Mouse (Mus musculus): ENCODE results near the gene Dcaf7. TPM values are rescaled to one million over a fixed set of nuclear protein-coding genes. Genes with fewer than 3 reads are reported as not detected.

The Dcaf7 gene
- polyA plus RNA-seq, 1 experiment from 2014 or later: 85.4 TPM

GRCm38 (mm10) chr11:106045256-106045655 lies 8.6 kb downstream of the Dcaf7 start:
- H3K27me3 ChIP-seq: no peaks in the 10 kb centered on the region
- H3K9ac ChIP-seq (replicated peaks): no peak overlapping the region
- WGBS: 81% methylated on average over 1 of the region's 1 CpGs
- no peak overlapping the region for H3K4me3 ChIP-seq (replicated peaks)
- H3K4me1 ChIP-seq (replicated peaks): no peaks in the 10 kb centered on the region
- H3K4me2 ChIP-seq: no peak overlapping the region
- no peak for ATAC-seq (ENCODE audit: insufficient number of reproducible peaks, insufficient read depth, low FRiP score, low TSS enrichment, low read depth)
- H3K36me3 ChIP-seq: peaks cover 44% of the 10 kb centered on the region
- H3K9me3 ChIP-seq: no peaks in the 10 kb centered on the region
- no peak overlapping the region for H3K27ac ChIP-seq

- WGBS: 95% methylated on average over 3 of the region's 3 CpGs
- Histone ChIP-seq H3K27ac (no peak overlapping the region), H3K9me3 (no peaks in the 10 kb centered on the region), H3K4me2 (no peak overlapping the region), H3K4me1 (replicated peaks) (no peaks in the 10 kb centered on the region), H3K27me3 (no peaks in the 10 kb centered on the region), H3K4me3 (replicated peaks) (no peak overlapping the region), H3K36me3 (peaks cover 47% of the 10 kb centered on the region), H3K9ac (replicated peaks) (no peak overlapping the region)
- no peak for ATAC-seq (ENCODE audit: insufficient number of reproducible peaks, insufficient read depth, low FRiP score, low TSS enrichment, low read depth)
Observed at GRCm38 (mm10) chr11:106045780-106046179, 9.1 kb downstream of the Dcaf7 start.

GRCm38 (mm10) chr11:106046584-106046983 lies 9.9 kb downstream of the Dcaf7 start:
- Histone ChIP-seq H3K4me3 (replicated peaks) (no peak overlapping the region), H3K27me3 (no peaks in the 10 kb centered on the region), H3K4me1 (replicated peaks) (no peaks in the 10 kb centered on the region), H3K4me2 (no peak overlapping the region), H3K27ac (no peak overlapping the region), H3K36me3 (peaks cover 54% of the 10 kb centered on the region), H3K9ac (replicated peaks) (no peak overlapping the region), H3K9me3 (no peaks in the 10 kb centered on the region)
- ATAC-seq (ENCODE audit: insufficient number of reproducible peaks, insufficient read depth, low FRiP score, low TSS enrichment, low read depth): no peak
- WGBS: 87% methylated on average over 9 of the region's 9 CpGs

GRCm38 (mm10) chr11:106053921-106054320 lies 17.2 kb downstream of the Dcaf7 start:
- Histone ChIP-seq H3K4me2 (no peak overlapping the region), H3K4me1 (replicated peaks) (no peaks in the 10 kb centered on the region), H3K9me3 (no peaks in the 10 kb centered on the region), H3K4me3 (replicated peaks) (no peak overlapping the region), H3K27me3 (no peaks in the 10 kb centered on the region), H3K36me3 (peaks cover 100% of the 10 kb centered on the region), H3K27ac (no peak overlapping the region), H3K9ac (replicated peaks) (no peak overlapping the region)
- ATAC-seq (ENCODE audit: insufficient number of reproducible peaks, insufficient read depth, low FRiP score, low TSS enrichment, low read depth): no peak
- 96% methylated on average over 2 of the region's 2 CpGs for WGBS

- H3K36me3 ChIP-seq: peaks cover 100% of the 10 kb centered on the region
- WGBS: 97% methylated on average over 8 of the region's 8 CpGs
Observed at GRCm38 (mm10) chr11:106054600-106054999, 17.9 kb downstream of the Dcaf7 start.

GRCm38 (mm10) chr11:106055341-106055740 lies 18.7 kb downstream of the Dcaf7 start:
- no peaks in the 10 kb centered on the region for H3K27me3 ChIP-seq
- H3K4me1 ChIP-seq (replicated peaks): no peaks in the 10 kb centered on the region
- H3K9ac ChIP-seq (replicated peaks): no peak overlapping the region
- no peak overlapping the region for H3K4me3 ChIP-seq (replicated peaks)
- ATAC-seq (ENCODE audit: insufficient number of reproducible peaks, insufficient read depth, low FRiP score, low TSS enrichment, low read depth): no peak
- 91% methylated on average over 6 of the region's 6 CpGs for WGBS
- peaks cover 99% of the 10 kb centered on the region for H3K36me3 ChIP-seq
- H3K27ac ChIP-seq: no peak overlapping the region
- H3K9me3 ChIP-seq: no peaks in the 10 kb centered on the region
- H3K4me2 ChIP-seq: no peak overlapping the region

More at GRCm38 (mm10) chr11:106054600-106054999, 17.9 kb downstream of the Dcaf7 start:
- no peak overlapping the region for H3K4me2 ChIP-seq
- no peaks in the 10 kb centered on the region for H3K4me1 ChIP-seq (replicated peaks)
- H3K4me3 ChIP-seq (replicated peaks): no peak overlapping the region
- no peak overlapping the region for H3K9ac ChIP-seq (replicated peaks)
- ATAC-seq (ENCODE audit: insufficient number of reproducible peaks, insufficient read depth, low FRiP score, low TSS enrichment, low read depth): no peak
- no peaks in the 10 kb centered on the region for H3K27me3 ChIP-seq
- H3K9me3 ChIP-seq: no peaks in the 10 kb centered on the region
- no peak overlapping the region for H3K27ac ChIP-seq

GRCm38 (mm10) chr11:106056819-106057491 lies 20.3 kb downstream of the Dcaf7 start:
- no peak for ATAC-seq (ENCODE audit: insufficient number of reproducible peaks, insufficient read depth, low FRiP score, low TSS enrichment, low read depth)
- 94% methylated on average over 8 of the region's 8 CpGs for WGBS
- Histone ChIP-seq H3K27ac (no peak overlapping the region), H3K4me2 (no peak overlapping the region), H3K4me1 (replicated peaks) (no peaks in the 10 kb centered on the region), H3K9ac (replicated peaks) (no peak overlapping the region), H3K9me3 (no peaks in the 10 kb centered on the region), H3K4me3 (replicated peaks) (no peak overlapping the region), H3K27me3 (no peaks in the 10 kb centered on the region), H3K36me3 (peaks cover 82% of the 10 kb centered on the region)

- Histone ChIP-seq H3K9ac (replicated peaks) (no peak overlapping the region), H3K27me3 (no peaks in the 10 kb centered on the region), H3K4me1 (replicated peaks) (no peaks in the 10 kb centered on the region), H3K4me3 (replicated peaks) (no peak overlapping the region), H3K9me3 (no peaks in the 10 kb centered on the region), H3K36me3 (peaks cover 72% of the 10 kb centered on the region), H3K27ac (no peak overlapping the region), H3K4me2 (no peak overlapping the region)
- 85% methylated on average over 8 of the region's 8 CpGs for WGBS
- no peak for ATAC-seq (ENCODE audit: insufficient number of reproducible peaks, insufficient read depth, low FRiP score, low TSS enrichment, low read depth)
Observed at GRCm38 (mm10) chr11:106058020-106058419, 21.3 kb downstream of the Dcaf7 start.

GRCm38 (mm10) chr11:106060549-106060948 lies 23.9 kb downstream of the Dcaf7 start:
- WGBS: 88% methylated on average over 1 of the region's 1 CpGs
- H3K4me2 ChIP-seq: no peak overlapping the region
- H3K36me3 ChIP-seq: peaks cover 46% of the 10 kb centered on the region
- ATAC-seq (ENCODE audit: insufficient number of reproducible peaks, insufficient read depth, low FRiP score, low TSS enrichment, low read depth): no peak
- no peaks in the 10 kb centered on the region for H3K4me1 ChIP-seq (replicated peaks)
- H3K27ac ChIP-seq: no peak overlapping the region
- H3K4me3 ChIP-seq (replicated peaks): no peak overlapping the region
- no peaks in the 10 kb centered on the region for H3K9me3 ChIP-seq
- no peak overlapping the region for H3K9ac ChIP-seq (replicated peaks)
- H3K27me3 ChIP-seq: no peaks in the 10 kb centered on the region

- no peaks in the 10 kb centered on the region for H3K9me3 ChIP-seq
- no peak overlapping the region for H3K4me2 ChIP-seq
- no peak for ATAC-seq (ENCODE audit: insufficient number of reproducible peaks, insufficient read depth, low FRiP score, low TSS enrichment, low read depth)
- H3K27me3 ChIP-seq: no peaks in the 10 kb centered on the region
- H3K4me1 ChIP-seq (replicated peaks): no peaks in the 10 kb centered on the region
- H3K36me3 ChIP-seq: peaks cover 39% of the 10 kb centered on the region
- 81% methylated on average over 1 of the region's 1 CpGs for WGBS
- no peak overlapping the region for H3K4me3 ChIP-seq (replicated peaks)
- H3K27ac ChIP-seq: no peak overlapping the region
- no peak overlapping the region for H3K9ac ChIP-seq (replicated peaks)
Observed at GRCm38 (mm10) chr11:106061311-106061710, 24.6 kb downstream of the Dcaf7 start.

GRCm38 (mm10) chr11:106063756-106064155 lies 27.1 kb downstream of the Dcaf7 start:
- ATAC-seq (ENCODE audit: insufficient number of reproducible peaks, insufficient read depth, low FRiP score, low TSS enrichment, low read depth): no peak
- Histone ChIP-seq H3K9me3 (no peaks in the 10 kb centered on the region), H3K27me3 (no peaks in the 10 kb centered on the region), H3K4me2 (no peak overlapping the region), H3K4me1 (replicated peaks) (peaks cover 8% of the 10 kb centered on the region), H3K4me3 (replicated peaks) (no peak overlapping the region), H3K36me3 (peaks cover 14% of the 10 kb centered on the region), H3K9ac (replicated peaks) (no peak overlapping the region), H3K27ac (no peak overlapping the region)
- WGBS: 84% methylated on average over 5 of the region's 5 CpGs
